Mouse (Mus musculus) common myeloid progenitor, adult 5-6 weeks (primary cell): Measurements from ENCODE around the gene Pdcd1lg2. TPM values are rescaled to one million over a fixed set of nuclear protein-coding genes. Genes with fewer than 3 reads are reported as not detected.

Experiments
- ATAC-seq: replicated peaks from 2 replicates; pipeline ENCODE4 v1.8.0; 2016; ENCODE audit warnings: low read depth, mild to moderate bottlenecking, moderate TSS enrichment, inconsistent platforms; ENCODE audit not compliant: poor library complexity, severe bottlenecking
- total RNA-seq: library from RNA; stranded (forward); fragments of 200-1000, 187-1606 nt; gene quantifications from 2 replicates; pipeline ENCODE4 v1.2.3, GENCODE M21; 2017

Pdcd1lg2 gene
- total RNA-seq, 1 experiment from 2014 or later: 0.27 TPM

DNA sequence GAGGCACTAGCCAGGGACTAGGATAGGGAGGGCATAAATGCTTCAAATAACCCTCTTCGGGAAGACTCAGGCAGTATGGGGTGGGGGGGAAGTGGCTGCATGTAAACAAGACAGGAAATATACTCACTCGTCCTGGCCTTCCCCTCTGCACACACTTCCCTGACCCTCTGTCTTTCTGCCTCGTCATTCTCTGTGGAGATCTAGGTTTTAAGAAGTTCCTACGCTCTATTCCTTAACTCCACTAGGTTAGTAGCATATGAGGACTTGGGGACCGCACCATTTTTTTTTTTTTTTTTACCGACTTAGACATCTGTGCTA lies 77.3 kb downstream of the Pdcd1lg2 start:
- peak; percentile 55 for ATAC-seq

DNA sequence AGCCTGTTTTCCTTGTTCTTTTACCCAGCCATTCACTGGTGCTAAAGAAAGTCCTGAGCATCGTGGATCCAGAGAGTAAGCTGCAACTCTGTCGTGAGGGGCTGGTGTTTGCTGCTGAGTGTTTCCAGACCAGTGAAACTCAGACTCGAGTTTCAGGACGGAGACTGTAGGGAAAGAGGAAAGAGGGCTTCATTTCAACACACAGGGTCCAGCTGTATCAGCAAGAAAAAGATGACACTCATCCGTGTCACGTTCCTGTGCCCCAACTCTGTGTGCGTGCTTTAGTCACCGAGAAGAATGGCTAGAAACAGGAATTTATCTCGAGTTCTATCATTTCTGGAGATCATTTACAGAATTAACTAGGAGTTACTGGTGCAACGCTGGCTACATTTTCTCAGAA lies 77.7 kb downstream of the Pdcd1lg2 start:
- ATAC-seq: no peak

DNA sequence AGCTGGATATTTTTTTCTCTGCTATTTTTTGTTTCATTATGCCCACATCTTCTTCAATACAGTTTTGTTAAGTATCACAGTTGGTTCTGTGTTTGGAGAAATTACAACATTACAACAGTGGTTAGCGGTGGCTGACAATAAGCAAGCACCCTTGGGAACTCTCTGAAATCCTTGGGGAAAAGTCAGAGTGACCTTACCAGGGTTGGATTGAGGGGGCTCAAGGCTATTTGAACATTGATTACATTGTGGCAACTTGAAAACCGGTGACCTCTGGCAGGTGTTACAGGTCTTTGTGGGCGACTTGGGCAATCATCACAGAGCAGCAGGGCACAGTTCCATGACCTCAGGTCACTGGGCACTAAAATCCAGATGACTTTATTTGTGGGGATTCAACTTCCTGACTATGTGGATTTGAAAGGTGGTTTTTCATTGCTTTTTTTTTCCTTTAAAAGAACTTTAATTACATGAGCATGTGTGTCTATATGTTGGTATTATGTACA lies 79.1 kb downstream of the Pdcd1lg2 start:
- ATAC-seq: no peak

DNA sequence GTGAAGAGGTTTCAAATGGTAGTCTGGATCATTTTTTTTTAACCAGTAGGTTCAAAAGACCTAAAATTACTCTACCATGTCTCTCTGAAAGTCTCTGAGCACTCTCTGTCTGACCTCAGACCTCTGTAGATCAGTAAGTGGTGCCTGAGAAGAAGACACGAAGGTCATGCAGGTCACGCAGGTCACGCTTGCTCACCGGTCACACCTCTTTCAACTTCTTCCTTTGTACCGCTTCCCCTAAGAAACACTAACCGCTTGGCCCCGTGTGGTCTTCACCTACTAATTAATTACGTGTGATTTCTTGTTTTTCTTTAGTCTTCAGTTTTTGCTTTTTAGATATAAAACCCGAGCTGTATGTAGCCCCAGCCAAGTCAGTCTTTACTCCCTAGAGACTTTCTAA lies 80.7 kb downstream of the Pdcd1lg2 start:
- ATAC-seq: no peak

DNA sequence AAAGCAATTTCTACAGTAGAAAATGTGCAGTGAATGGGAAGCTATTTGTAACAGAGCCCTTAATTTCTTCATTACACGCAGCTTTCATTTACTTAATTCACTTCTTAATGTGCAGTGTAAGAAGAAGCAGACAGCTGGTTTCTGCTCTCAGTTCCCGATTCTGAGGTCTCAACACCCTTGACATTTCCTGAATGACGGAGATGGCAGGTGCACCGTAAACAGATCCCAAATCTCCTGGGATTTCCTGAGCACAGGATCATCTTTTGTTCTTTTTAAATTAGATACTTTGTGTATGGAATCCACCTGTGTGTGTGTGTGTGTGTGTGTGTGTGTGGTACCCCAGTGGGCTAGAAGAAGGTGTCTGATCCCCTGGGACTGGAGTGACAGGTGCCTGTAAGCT lies 83.7 kb downstream of the Pdcd1lg2 start:
- ATAC-seq: no peak

DNA sequence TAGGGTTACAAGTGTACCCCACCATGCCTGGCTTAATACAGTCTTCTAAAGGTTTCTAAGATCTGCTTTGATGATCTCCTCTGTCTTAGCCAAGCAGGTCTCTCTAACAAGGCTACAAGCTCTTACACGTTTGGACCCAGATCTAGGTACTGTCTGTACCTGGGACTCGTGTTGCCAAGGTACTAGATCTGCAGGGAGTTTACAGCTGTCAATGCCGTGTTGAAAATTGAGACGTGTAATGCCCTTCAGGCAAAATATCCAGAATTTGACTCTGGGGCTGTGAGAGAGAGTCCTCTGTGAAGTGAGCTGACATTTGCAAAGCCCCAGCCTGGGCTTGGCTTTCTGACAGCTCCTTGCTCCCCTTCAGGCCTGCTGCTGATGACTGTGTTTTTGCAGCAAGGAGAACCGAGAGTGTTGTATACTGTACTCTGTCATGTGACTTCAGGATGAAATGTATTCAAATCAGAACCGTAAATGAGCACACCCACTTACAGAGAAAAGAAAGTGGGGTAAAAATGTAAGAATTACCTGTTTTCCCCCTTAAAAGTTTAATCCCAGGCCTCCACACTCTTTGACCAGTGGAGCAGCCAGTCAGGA lies 85.4 kb downstream of the Pdcd1lg2 start:
- ATAC-seq: no peak

DNA sequence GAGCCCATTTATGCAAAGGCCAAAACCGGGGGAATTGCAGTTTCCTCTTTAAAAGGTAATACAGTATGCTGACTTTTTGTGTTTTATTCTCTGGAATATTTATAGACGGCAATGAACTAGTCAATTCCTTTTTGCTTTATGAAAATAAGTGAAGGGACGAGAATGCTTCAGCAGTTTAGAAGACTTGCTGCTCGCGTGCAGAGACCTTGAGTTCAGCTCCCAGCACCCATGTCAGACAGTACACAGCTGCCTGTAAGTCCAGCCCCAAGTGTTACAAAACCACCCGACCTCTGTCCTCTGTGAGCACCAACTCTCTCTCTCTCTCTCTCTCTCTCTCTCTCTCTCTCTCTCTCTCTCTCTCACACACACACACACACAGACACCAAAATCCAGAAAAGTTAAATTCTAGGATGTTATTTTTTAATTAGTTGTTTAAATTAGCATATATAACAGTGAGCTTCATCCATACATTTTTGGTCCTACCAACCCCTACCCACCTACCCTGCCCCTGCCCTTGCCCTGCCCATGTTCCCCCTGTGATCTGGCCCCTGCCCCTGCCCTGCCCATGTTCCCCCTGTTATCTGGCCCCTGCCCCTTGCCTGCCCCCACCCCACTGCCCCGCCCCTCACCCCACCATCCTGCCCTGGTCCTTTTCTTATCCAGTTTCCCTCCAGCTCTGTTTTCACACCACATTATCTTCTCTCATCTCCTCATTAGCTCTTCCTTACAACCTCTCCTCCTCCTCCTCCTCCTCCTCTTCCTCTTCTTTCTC lies 86.3 kb downstream of the Pdcd1lg2 start:
- no peak for ATAC-seq

DNA sequence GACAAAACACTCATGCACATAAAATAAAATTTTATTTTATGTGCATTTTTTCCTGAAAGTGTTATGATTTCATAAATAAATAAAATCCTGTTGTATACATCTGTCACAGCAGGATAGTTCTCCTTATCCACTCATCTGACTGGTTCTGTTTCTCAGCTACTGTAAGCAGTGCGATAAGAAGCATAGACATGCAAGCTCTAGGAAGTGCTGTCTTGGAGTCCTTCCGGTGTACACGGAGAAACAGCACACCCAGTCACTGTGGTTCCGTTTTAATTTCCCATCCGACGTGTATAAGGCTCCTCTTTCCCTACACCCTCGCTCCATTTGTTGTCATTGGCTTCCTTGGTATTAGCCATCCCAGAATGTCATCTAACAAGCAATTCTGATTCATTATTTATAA lies 87.2 kb downstream of the Pdcd1lg2 start:
- ATAC-seq: peak; percentile 39

DNA sequence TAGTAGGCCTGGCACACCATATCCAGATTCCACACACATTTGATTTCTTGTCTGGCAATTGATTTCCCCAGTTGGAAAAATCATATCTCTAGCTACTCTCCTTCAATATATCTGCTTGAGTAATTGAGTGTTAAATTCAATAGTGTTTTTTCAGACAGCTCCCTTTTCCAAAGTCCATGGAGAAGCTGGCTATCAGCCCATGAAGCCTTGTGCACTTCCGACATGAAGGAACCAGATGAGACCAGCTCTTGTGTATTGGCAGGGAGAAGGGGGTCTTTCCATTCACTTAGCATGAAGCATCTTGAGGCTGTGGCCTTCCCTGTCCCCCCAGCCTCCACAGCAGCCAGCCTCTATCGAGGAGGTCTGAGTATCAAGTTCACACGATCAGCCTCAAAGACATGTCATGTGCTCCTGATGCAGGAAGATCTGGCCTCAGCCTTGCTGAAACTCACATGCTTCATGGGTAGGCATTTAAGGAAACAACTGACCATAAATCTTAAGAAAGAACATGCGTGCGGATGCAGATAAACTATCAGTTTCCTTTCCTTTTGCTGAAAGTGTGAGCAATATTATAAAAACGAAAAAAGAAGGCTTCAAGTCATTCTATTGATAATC lies 88.2 kb downstream of the Pdcd1lg2 start:
- ATAC-seq: peak; percentile 54

DNA sequence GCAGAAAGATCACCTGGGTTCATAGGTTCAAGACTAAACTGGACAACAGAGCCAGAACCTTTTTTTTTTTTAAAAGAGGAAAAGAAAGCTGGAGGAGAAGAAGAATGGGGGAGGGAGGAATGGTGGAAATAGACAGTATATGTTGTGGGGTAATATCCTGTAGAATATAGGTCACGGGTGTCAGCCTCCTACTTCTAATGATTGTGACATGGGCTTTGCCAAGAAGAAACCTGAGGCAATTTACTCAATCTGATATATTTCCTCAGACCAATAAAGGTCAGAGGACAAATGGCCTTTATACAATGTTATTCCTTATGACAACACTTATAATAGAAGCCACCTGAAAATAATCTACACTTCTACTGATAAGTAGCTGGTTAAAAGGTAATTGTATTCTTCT lies 89.6 kb downstream of the Pdcd1lg2 start:
- ATAC-seq: no peak

DNA sequence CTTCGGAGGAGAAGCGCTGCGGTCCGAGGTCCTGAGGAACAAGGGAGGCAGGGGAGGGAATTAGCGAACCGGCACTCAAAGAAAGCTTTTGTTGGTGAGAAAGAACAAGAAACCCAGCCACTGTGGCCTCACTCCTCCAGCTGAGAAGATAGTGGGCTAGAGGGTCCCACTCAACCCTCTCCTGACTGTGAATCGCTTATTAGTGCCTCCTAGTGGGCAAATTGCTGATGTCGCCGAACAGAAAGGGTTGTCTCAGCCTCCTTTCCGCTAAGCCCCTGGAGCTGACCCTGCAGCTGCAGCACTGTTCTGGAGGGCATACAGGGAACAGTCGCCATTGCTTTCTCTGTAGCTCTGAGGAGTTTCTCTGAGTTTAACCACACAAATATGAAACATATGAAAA lies 90.4 kb downstream of the Pdcd1lg2 start:
- peak; percentile 34 for ATAC-seq

DNA sequence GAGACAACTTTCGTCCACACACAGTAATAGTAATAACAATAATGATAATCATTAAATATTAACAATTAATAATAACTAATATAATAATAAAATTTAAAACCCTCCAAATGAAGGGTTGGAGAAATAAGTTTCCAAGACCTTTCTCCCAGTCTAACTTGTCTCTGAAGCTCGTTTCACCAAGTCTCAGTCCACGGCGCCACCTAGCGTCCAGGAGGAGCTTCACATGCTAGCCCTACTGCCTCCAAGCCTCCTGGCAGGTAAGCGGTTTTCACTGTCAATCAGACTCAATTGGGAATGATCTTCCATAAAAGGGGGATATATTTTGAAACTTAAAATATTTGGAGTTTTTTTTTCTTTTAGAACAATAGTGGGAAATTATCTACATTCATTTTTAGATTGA lies 90.8 kb downstream of the Pdcd1lg2 start:
- peak; percentile 56 for ATAC-seq

DNA sequence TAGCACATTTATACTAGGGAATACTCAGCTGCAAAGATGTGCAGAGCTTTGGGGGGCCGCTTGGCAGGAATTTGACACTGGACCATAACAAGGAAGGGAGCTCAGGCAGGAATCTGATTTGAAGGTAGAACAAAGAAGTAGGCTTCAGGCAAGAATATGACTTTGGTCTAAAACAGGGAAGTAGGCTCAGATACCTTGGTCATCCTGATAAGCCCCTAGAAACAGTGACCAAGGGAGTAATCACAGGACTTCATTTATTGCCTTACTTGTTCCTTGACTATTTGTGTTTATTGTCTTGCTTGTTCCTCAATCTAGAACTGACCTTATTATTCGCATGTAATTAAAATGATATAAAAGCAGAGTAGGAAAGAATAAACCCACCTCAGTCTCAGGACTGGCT lies 93.4 kb downstream of the Pdcd1lg2 start:
- ATAC-seq: no peak

DNA sequence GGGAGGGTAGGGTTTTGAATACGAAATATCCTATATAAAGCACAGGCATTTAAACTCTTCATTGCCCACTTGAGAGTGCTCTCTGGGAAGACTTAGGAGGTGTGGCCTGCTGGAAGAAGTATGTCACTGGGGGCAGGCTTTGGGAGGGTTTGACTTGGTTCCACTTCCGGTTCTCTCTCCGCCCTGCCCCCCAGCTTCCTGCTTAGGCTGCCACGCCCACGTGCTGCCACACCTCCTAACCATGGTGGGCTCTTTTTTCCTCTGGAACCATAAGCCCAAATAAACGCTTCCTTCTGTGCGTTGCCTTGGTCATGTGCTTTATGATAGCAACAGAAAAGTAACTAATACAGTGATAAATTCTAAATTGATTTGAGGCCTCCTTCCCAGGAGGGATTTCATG lies 94.9 kb downstream of the Pdcd1lg2 start:
- ATAC-seq: no peak

DNA sequence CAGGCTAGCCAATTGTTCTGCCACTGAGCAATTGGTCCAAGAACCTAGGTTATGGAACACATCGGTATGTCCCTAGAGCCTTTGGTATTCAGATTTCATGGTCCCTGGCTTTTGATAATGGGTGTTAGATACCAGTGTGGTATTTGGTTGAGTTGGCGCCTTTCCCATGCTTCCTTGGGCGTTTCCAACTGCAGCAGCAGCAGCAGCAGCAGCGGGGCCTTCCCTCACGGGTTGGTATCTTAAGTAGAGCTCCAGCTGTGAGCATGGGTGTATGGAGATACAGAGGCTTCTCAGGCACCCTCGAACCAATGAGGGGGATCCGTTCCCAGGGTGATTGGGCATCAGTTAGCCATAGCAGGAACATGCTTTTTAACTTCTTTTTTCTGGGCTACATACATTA lies 97.5 kb downstream of the Pdcd1lg2 start:
- peak; percentile 79 for ATAC-seq

DNA sequence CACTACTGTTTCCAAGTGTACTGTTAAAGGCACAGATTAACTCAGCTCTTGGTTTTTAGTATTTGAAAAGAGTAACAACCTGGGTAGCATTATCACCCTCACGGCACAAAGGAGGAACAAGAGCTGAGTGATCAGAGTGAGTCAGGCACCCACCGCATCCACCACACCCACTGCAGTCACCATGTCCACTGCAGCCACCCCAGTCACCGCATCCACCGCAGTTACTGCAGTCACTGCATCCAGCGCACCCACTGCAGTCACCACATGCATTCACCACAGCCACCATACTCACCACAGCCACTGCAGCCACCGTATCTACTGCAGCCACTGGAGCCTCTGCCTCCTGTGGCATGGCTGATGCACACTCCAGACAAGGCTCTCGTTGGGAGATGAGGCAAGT lies 99.1 kb downstream of the Pdcd1lg2 start:
- no peak for ATAC-seq

DNA sequence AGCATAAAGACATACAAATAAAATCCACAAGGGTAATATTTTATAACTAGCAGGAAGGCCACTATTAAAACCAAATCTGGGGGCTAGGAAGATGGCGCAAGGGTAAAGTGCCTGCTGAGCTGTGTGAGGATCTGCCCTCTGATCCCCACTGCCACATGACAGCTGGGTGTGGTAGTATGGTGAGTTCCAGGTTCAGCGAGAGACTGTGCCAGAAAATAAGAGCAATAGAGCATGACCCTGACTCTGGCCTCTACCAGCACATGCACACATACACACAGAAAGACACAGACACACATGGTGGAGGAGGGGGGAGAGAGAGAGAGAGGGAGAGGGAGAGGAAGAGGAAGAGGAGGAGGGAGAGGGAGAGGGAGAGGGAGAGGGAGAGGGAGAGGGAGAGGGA lies 101.1 kb downstream of the Pdcd1lg2 start:
- ATAC-seq: no peak

DNA sequence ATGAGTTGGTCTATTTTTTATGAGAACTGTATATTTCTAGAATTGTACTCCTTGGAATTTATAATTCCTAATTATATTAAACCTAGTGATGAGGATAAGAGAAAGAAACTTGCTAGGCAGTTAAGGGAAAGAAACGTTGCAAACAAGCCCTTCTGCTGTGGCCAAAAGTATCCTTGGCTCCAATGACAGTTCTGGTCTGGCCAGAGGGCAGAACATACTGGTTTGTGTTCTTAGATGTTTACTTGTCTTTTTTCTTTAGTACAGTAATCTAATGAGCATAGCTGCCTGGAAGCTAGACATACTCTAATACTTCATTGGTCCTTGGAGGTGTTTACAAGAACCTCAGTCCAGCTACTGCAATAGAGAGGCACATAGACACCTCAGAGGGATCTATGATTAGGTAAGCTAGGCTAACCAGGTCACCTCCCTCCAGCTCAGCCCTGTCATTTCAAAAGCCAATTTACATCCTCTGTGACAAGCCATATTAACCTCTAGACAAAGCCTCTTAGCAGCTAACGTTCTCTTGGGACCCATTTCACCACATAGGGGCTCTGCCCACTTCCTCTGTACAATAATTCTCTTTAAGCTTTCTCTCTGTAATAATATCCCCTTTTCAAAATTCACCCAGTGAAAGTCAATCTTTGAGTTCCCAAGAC lies 102.5 kb downstream of the Pdcd1lg2 start:
- ATAC-seq: no peak

DNA sequence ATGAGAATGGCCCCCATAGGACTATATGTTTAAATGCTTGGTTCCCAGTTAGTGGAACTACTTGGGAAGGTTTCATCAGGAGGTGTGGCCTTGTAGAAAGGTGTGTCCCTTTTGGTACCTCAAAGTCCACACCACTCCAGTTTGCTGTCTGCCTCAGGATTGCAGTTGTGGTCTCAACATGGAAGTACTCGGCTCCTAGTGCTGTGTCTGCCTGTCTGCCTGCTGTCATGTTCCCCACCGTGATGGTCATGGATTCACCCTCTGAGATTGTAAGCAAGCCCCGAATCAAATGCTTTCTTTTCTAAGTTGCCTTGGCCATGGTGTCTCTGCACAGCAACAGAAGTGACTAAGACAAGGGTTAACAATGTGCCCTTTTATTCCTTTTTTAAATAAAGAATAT lies 103.4 kb downstream of the Pdcd1lg2 start:
- ATAC-seq: no peak

DNA sequence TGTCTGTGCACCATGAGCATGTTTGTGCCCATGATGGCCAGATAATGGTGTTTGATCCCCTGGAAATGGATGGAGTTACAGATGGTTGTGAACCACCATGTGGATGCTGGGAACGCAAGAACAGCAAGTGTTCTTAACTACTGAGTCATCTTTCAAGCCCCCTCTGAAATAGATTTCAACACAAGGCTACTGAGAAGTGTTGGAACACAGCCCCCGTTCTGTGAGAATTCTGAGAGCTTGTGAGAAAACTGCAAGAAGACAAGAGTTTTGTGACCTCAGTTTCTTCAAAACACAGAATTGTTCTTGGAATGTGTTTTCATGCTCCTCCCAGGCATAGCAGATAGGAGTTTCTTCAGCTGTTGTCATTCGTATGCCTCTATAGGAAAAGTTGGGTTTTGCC lies 104.7 kb downstream of the Pdcd1lg2 start:
- no peak for ATAC-seq

DNA sequence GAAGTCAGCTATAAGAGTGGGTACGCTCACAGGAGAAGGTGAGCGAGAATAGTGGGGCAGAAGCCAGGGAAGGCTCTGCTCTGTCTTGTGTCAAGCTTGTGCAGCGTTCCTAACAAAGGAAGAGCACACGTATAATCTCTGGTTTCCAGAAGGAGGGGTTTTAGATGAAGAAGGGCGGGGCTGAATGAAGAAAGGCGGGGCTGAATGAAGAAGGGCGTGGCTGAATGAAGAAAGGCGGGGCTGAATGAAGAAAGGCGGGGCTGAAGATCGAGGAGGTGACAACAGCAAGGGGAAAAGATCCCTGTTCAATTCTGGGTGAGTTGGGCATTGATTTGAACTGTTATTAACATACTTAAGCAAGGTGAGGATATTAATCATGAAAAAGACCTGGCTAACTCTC lies 105.3 kb downstream of the Pdcd1lg2 start:
- ATAC-seq: no peak
